Mouse (Mus musculus): ENCODE data around the gene Sox30.
A peak's percentile ranks its signal among the peaks of the same experiment; 100 is the strongest.

Sox30 gene

GRCm38 (mm10) chr11:46055896-46056769 lies 76.0 kb downstream of the Sox30 start, which contains the start of gene Adam19:
Adam19 (plus strand) TSS chr11:46055992.
- peak; percentile 30 to 39 for DNase-seq (ENCODE audit: low spot score in 2 of 2)

GRCm38 (mm10) chr11:46056770-46057411 lies 76.8 kb downstream of the Sox30 start:
- DNase-seq (ENCODE audit: low spot score in 2 of 2): no peak

- no peak for DNase-seq (ENCODE audit: low spot score in 2 of 2)
These were observed 77.9 kb downstream of the Sox30 start for GRCm38 (mm10) chr11:46058011-46058410.

- no peak for DNase-seq (ENCODE audit: low spot score in 2 of 2)
These were observed 78.8 kb downstream of the Sox30 start for GRCm38 (mm10) chr11:46058916-46059315.

GRCm38 (mm10) chr11:46059887-46060650 lies 80.0 kb downstream of the Sox30 start:
- DNase-seq (ENCODE audit: low spot score in 2 of 2): peak in 1 of 2 experiments; percentile 40

- DNase-seq (ENCODE audit: low spot score in 2 of 2): no peak
These were observed 80.5 kb downstream of the Sox30 start for GRCm38 (mm10) chr11:46060651-46061020.

GRCm38 (mm10) chr11:46061776-46062445 lies 81.8 kb downstream of the Sox30 start:
- no peak for DNase-seq (ENCODE audit: low spot score in 2 of 2)

GRCm38 (mm10) chr11:46062569-46062968 lies 82.5 kb downstream of the Sox30 start:
- DNase-seq (ENCODE audit: low spot score in 2 of 2): no peak

- no peak for DNase-seq (ENCODE audit: low spot score in 2 of 2)
These were observed 83.1 kb downstream of the Sox30 start for GRCm38 (mm10) chr11:46062993-46063731.

- DNase-seq (ENCODE audit: low spot score in 2 of 2): no peak
These were observed 84.7 kb downstream of the Sox30 start for GRCm38 (mm10) chr11:46064767-46065166.

- no peak for DNase-seq (ENCODE audit: low spot score in 2 of 2)
These were observed 85.3 kb downstream of the Sox30 start for GRCm38 (mm10) chr11:46065201-46066011.
